Mouse (Mus musculus) hematopoietic stem cell, adult 5-6 weeks (primary cell): ENCODE measurements around the gene Fggy. TPM values are rescaled to one million over a fixed set of nuclear protein-coding genes. Genes with fewer than 3 reads are reported as not detected.

Experiments used
- ATAC-seq, 2 experiments: fragments of 125-278 bp in 1 of 2; replicated peaks in 1 of 2; 2 replicates each; pipeline ENCODE4 v1.8.0; 2016 to 2017; ENCODE audit warnings: inconsistent platforms in 2 of 2, mild to moderate bottlenecking in 2 of 2, moderate number of reproducible peaks in 2 of 2, low read depth in 1 of 2, moderate TSS enrichment in 1 of 2; ENCODE audit not compliant: low FRiP score in 2 of 2, poor library complexity in 2 of 2, severe bottlenecking in 2 of 2, insufficient read depth in 1 of 2, low TSS enrichment in 1 of 2
- total RNA-seq: library from RNA; stranded (forward); fragments of 172-1452, 232-1000 nt; gene quantifications from 2 replicates; pipeline ENCODE4 v1.2.3, GENCODE M21; 2017

Fggy gene
- 18.2 and 21.1 TPM in 2 replicates for total RNA-seq

GRCm38 (mm10) chr4:95557333-95557956 lies at the start of gene Fggy:
Gene Fggy, plus strand, starts transcription at chr4:95557507.
- peak; percentile 100 for ATAC-seq

GRCm38 (mm10) chr4:95507946-95508311 lies 49.4 kb upstream of the Fggy start:
- no peak for ATAC-seq

- no peak for ATAC-seq
These were observed 38.9 kb upstream of the Fggy start for GRCm38 (mm10) chr4:95518382-95518781.

- ATAC-seq: no peak
These were observed 37.2 kb upstream of the Fggy start for GRCm38 (mm10) chr4:95519975-95520642.

GRCm38 (mm10) chr4:95520643-95521032 lies 36.7 kb upstream of the Fggy start:
- ATAC-seq: no peak

GRCm38 (mm10) chr4:95526588-95526987 lies 30.7 kb upstream of the Fggy start:
- ATAC-seq: no peak

- no peak for ATAC-seq
These were observed 26.6 kb upstream of the Fggy start for GRCm38 (mm10) chr4:95530757-95531156.

GRCm38 (mm10) chr4:95533946-95534345 lies 23.4 kb upstream of the Fggy start:
- no peak for ATAC-seq

- ATAC-seq: no peak
These were observed 15.8 kb upstream of the Fggy start for GRCm38 (mm10) chr4:95541382-95542038.

GRCm38 (mm10) chr4:95542039-95542790 lies 15.1 kb upstream of the Fggy start:
- no peak for ATAC-seq

GRCm38 (mm10) chr4:95543529-95543928 lies 13.8 kb upstream of the Fggy start:
- no peak for ATAC-seq

- ATAC-seq: peak; percentile 51 to 54
These were observed 509 bp upstream of the Fggy start for GRCm38 (mm10) chr4:95556663-95557332.

GRCm38 (mm10) chr4:95558271-95558888 lies 1.1 kb downstream of the Fggy start:
- ATAC-seq: no peak

- ATAC-seq: no peak
These were observed 14.3 kb downstream of the Fggy start for GRCm38 (mm10) chr4:95571621-95572020.

- ATAC-seq: no peak
These were observed 16.4 kb downstream of the Fggy start for GRCm38 (mm10) chr4:95573704-95574103.

- ATAC-seq: no peak
These were observed 18.2 kb downstream of the Fggy start for GRCm38 (mm10) chr4:95575411-95575911.

GRCm38 (mm10) chr4:95579183-95579582 lies 21.9 kb downstream of the Fggy start:
- ATAC-seq: no peak
